Mouse (Mus musculus) ES-Bruce4 (cell line): ENCODE data around the gene 2510039O18Rik. TPM values are rescaled to one million over a fixed set of nuclear protein-coding genes. Genes with fewer than 3 reads are reported as not detected.

Source experiments
- H3K27ac ChIP-seq: 2 replicates; pipeline ENCODE4 v1.5.1; 2012; ENCODE audit warnings: low read length, inconsistent platforms; ENCODE audit not compliant: insufficient read depth
- H3K27me3 ChIP-seq: 2 replicates; pipeline ENCODE4 v1.6.1; 2012; ENCODE audit warnings: mild to moderate bottlenecking, low read length, inconsistent platforms; ENCODE audit not compliant: control insufficient read depth, poor library complexity, insufficient read depth, severe bottlenecking
- H3K36me3 ChIP-seq: 2 replicates; pipeline ENCODE4 v1.6.1; 2012; ENCODE audit warnings: inconsistent platforms, mild to moderate bottlenecking, low read length, moderate library complexity; ENCODE audit not compliant: control insufficient read depth, poor library complexity, insufficient read depth, severe bottlenecking
- H3K4me1 ChIP-seq: one replicate; pipeline ENCODE4 v1.8.1; 2011; ENCODE audit warnings: low read length; ENCODE audit not compliant: control insufficient read depth, insufficient read depth
- H3K4me3 ChIP-seq: 2 replicates; pipeline ENCODE4 v1.5.1; 2011; ENCODE audit warnings: low read depth, mild to moderate bottlenecking, low read length
- H3K9ac ChIP-seq: 2 replicates; pipeline ENCODE4 v1.6.1; 2012; ENCODE audit warnings: low read depth, mild to moderate bottlenecking, inconsistent platforms; ENCODE audit not compliant: poor library complexity, severe bottlenecking
- H3K9me3 ChIP-seq: replicated peaks from 2 replicates; pipeline ENCODE4 v1.6.1; 2012; ENCODE audit warnings: mild to moderate bottlenecking, low read length, inconsistent platforms; ENCODE audit not compliant: control insufficient read depth, poor library complexity, insufficient read depth, severe bottlenecking
- CTCF ChIP-seq: IDR thresholded peaks from one replicate; pipeline ENCODE4 v1.8.1; 2011; ENCODE audit warnings: low read depth, low read length
- EP300 ChIP-seq: IDR thresholded peaks from 2 replicates; pipeline ENCODE4 v1.6.1; 2011; ENCODE audit warnings: low read depth, low read length; ENCODE audit not compliant: insufficient read depth
- POLR2A ChIP-seq: IDR thresholded peaks from one replicate; pipeline ENCODE4 v1.8.1; 2011; ENCODE audit warnings: low read length; ENCODE audit not compliant: insufficient read depth
- polyA plus RNA-seq: library from polyadenylated mRNA; stranded (reverse); fragments of >200 nt; gene quantifications from 2 replicates; pipeline ENCODE4 v1.2.4, GENCODE M21; 2011; ENCODE audit warnings: low read depth; ENCODE audit not compliant: missing spikeins, insufficient read depth, insufficient read length

Gene 2510039O18Rik
- polyA plus RNA-seq, 1 experiment: 23.3 TPM

DNA sequence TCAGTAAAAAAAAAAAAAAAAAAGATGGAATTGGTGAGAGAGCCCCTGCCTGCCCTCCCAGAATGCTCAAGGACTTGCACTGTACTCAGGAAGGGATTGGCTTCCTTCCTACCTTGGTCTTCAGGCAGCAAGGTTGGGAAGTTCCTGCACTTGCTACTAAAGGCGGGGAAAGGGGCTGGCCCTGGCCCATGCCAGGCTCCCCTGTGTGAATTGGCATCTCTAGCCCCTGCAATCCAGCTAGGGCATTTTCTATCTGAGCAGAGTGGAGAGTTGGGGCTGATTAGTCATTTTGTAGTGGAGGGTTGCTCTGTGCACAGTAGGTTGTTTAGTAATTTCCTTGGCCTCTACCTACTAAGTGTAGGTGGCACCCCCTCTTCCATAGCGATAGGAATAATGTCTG, 28.1 kb downstream of the 2510039O18Rik start:
- Histone ChIP-seq H3K9ac (no peak overlapping the region), H3K4me3 (no peak overlapping the region), H3K9me3 (no peaks in the 10 kb centered on the region), H3K27ac (no peak overlapping the region), H3K4me1 (no peaks in the 10 kb centered on the region), H3K36me3 (no peaks in the 10 kb centered on the region), H3K27me3 (no peaks in the 10 kb centered on the region)
- TF ChIP-seq EP300 (no peak), CTCF (no peak), POLR2A (no peak)

DNA sequence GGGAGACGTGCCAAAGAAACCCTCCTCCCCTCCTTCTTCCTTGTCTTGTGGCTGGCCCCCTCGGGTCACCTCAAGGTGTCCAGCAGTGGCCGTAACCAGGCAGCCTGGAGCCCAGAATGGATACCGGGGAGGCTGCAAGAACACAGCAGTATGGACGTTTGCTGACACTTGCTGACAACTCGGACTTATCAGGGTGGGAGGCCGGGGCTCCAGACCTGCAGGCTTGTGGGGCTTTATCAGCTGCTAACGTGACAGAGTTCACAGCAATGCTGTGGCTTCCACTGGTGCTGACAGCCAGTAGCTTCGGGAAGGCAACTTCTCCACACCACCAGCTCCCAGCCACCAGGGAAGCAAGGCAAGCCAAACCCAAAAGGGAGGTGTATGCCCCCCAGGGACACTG, 28.6 kb downstream of the 2510039O18Rik start:
- no peaks in the 10 kb centered on the region for H3K9me3 ChIP-seq

DNA sequence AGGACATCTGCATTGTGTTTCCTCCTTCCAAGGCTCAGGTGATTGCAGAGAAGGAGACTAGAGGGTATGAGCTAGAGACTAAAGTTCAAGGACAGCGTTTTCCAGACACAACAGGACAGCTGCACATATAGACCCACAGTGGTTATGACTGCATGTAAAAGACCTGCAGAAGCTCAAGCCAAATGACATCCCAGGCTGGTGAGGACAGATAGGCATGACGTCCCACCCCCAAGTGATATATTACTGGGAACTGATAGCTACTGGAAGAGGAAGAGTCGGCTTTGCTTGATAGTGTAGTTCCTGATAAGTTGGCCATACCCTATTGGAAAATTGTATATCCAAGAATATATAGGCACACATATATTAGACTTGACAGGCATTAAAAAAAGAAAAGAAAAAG, 35.5 kb downstream of the 2510039O18Rik start:
- Histone ChIP-seq H3K27me3 (no peaks in the 10 kb centered on the region), H3K4me3 (no peak overlapping the region), H3K9me3 (no peaks in the 10 kb centered on the region), H3K27ac (no peak overlapping the region), H3K4me1 (no peaks in the 10 kb centered on the region), H3K9ac (no peak overlapping the region), H3K36me3 (no peaks in the 10 kb centered on the region)
- no peak for TF ChIP-seq EP300
- no peak for TF ChIP-seq POLR2A
- TF ChIP-seq CTCF: no peak

More for the DNA sequence above, 28.6 kb downstream of the 2510039O18Rik start:
- Histone ChIP-seq H3K36me3 (no peaks in the 10 kb centered on the region), H3K27me3 (no peaks in the 10 kb centered on the region), H3K4me1 (no peaks in the 10 kb centered on the region), H3K9ac (no peak overlapping the region), H3K4me3 (no peak overlapping the region), H3K27ac (no peak overlapping the region)
- no peak for TF ChIP-seq EP300
- TF ChIP-seq POLR2A: no peak
- no peak for TF ChIP-seq CTCF

DNA sequence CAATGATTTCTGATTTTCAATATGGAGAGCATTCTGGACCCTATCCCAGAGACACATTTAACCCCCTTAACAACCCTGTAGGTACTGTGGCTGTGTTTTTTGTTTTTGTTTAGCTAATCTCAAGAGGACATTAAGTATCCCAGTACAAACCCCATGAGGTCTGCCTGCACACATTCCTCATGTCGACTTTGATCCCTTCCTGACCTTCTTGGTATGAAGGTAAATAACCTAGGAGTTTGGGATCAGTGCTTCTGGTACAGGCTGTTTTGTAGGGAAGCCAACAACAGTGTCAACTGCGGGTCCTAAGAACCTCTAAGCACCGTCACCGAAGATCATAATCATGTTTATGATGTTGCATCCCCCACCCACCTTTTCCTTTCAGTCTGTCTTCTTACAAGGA, 37.0 kb downstream of the 2510039O18Rik start:
- no peak overlapping the region for H3K4me3 ChIP-seq
- no peak overlapping the region for H3K27ac ChIP-seq
- no peaks in the 10 kb centered on the region for H3K9me3 ChIP-seq
- H3K27me3 ChIP-seq: no peaks in the 10 kb centered on the region
- H3K36me3 ChIP-seq: no peaks in the 10 kb centered on the region
- H3K9ac ChIP-seq: no peak overlapping the region
- TF ChIP-seq CTCF (no peak), POLR2A (no peak), EP300 (no peak)
- no peaks in the 10 kb centered on the region for H3K4me1 ChIP-seq

DNA sequence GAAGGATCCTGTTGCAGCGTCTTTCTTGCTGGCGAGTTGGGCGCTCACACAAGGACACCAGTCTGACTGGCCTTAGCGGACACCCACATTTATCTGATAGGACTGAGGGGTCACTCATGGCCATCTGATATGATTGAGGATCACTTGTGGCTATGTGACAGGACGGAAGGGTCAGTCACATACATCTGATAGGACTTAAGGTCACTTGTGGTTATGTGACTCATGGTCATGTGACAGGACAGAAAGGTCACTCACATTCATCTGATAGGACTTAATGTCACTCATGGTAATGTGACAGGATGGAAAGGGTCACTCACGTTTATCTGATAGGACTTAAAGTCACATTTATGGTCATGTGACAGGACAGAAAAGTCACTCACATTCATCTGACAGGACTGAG, 37.7 kb downstream of the 2510039O18Rik start:
- TF ChIP-seq CTCF (no peak), EP300 (no peak), POLR2A (no peak)
- Histone ChIP-seq H3K27ac (no peak overlapping the region), H3K36me3 (no peaks in the 10 kb centered on the region), H3K4me3 (no peak overlapping the region), H3K27me3 (no peaks in the 10 kb centered on the region), H3K9ac (no peak overlapping the region), H3K4me1 (no peaks in the 10 kb centered on the region), H3K9me3 (no peaks in the 10 kb centered on the region)

DNA sequence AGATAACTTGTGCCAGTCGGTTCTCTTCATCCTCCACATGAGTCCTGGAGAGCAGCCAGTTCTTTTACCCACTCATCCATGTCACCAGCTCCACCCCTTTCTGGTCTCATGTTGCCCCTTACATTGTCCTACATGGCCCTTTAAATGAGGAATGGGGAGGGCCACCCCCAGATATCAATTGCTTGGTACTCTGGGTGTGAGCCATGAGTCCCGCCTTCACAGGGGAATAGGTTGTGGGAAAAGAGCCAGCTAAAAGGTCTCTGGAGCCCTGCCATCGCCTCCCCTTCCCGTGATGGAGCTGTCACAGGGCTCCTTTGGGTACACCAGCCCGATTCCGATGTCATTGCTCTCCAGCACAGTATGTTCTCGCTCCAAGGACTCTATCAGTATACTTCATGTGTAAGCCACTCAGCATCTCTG, 38.8 kb downstream of the 2510039O18Rik start:
- H3K9me3 ChIP-seq: no peaks in the 10 kb centered on the region

More for the DNA sequence above, 38.8 kb downstream of the 2510039O18Rik start:
- Histone ChIP-seq H3K4me1 (no peaks in the 10 kb centered on the region), H3K27ac (no peak overlapping the region), H3K4me3 (no peak overlapping the region), H3K9ac (no peak overlapping the region), H3K36me3 (no peaks in the 10 kb centered on the region), H3K27me3 (no peaks in the 10 kb centered on the region)
- TF ChIP-seq EP300 (no peak), CTCF (no peak), POLR2A (no peak)
